Mouse (Mus musculus) macrophage (primary cell): Measurements from ENCODE around the gene Maff. TPM values are rescaled to one million over a fixed set of nuclear protein-coding genes. Genes with fewer than 3 reads are reported as not detected.

Experiments used
- H3K27ac ChIP-seq: fragments of 350-480 bp; formaldehyde crosslinking; 2 replicates; pipeline ENCODE4 v1.9.0; 2021
- H3K36me3 ChIP-seq: fragments of 350-480 bp; formaldehyde crosslinking; 2 replicates; pipeline ENCODE4 v1.9.0; 2021; ENCODE audit errors: inconsistent target
- H3K4me3 ChIP-seq: fragments of 350-480 bp; formaldehyde crosslinking; 2 replicates; pipeline ENCODE4 v1.9.0; 2021; ENCODE audit errors: inconsistent target
- H3K79me2 ChIP-seq: fragments of 350-480 bp; formaldehyde crosslinking; 2 replicates; pipeline ENCODE4 v1.9.0; 2021; ENCODE audit errors: inconsistent target
- WGBS: methylation state at CpG from one replicate; pipeline ENCODE4 v1.1.7; 2026; ENCODE audit warnings: inconsistent platforms; ENCODE audit not compliant: missing documents; 5-methylcytosine and 5-hydroxymethylcytosine counted together
- polyA plus RNA-seq: library from polyadenylated mRNA; stranded (reverse); fragments of 250-400 nt; gene quantifications from 3 replicates; pipeline ENCODE4 v1.2.4, GENCODE M21; 2018; ENCODE audit warnings: inconsistent platforms

Gene Maff
- polyA plus RNA-seq, 1 experiment from 2014 or later = 0.80 TPM

GRCm38 (mm10) chr15:79325742-79326141, 20.7 kb upstream of the Maff start:
- 85% methylated on average over 2 of the region's 3 CpGs for WGBS
- Histone ChIP-seq H3K79me2 (no peaks in the 10 kb centered on the region), H3K4me3 (no peak overlapping the region), H3K27ac (no peak overlapping the region), H3K36me3 (no peaks in the 10 kb centered on the region)

GRCm38 (mm10) chr15:79326264-79326663, 20.2 kb upstream of the Maff start:
- Histone ChIP-seq H3K36me3 (no peaks in the 10 kb centered on the region), H3K79me2 (no peaks in the 10 kb centered on the region), H3K27ac (no peak overlapping the region), H3K4me3 (no peak overlapping the region)
- 73% methylated on average over 4 of the region's 4 CpGs for WGBS

- WGBS = 20% methylated on average over 20 of the region's 20 CpGs
- no peaks in the 10 kb centered on the region for H3K36me3 ChIP-seq
- peak overlapping the region; percentile 78 for H3K27ac ChIP-seq
- peak overlapping the region; percentile 75 for H3K4me3 ChIP-seq
- no peaks in the 10 kb centered on the region for H3K79me2 ChIP-seq
Observed at GRCm38 (mm10) chr15:79326971-79327961, 19.2 kb upstream of the Maff start.

- H3K27ac ChIP-seq = peak within 1 kb of the TSS; percentile 78
- peak within 1 kb of the TSS; percentile 75 for H3K4me3 ChIP-seq
- no peaks in the 10 kb centered on the region for H3K36me3 ChIP-seq
- WGBS = 2% methylated on average over 46 of the region's 46 CpGs
- no peaks in the 10 kb centered on the region for H3K79me2 ChIP-seq
Observed at GRCm38 (mm10) chr15:79328058-79328938, 18.1 kb upstream of the Maff start, which contains the start of gene Pla2g6. TSS of gene Pla2g6 (minus strand) at chr15:79328390.

- WGBS = 87% methylated on average over 4 of the region's 4 CpGs
- Histone ChIP-seq H3K79me2 (no peaks in the 10 kb centered on the region), H3K27ac (no peak overlapping the region), H3K4me3 (no peak overlapping the region), H3K36me3 (no peaks in the 10 kb centered on the region)
Observed at GRCm38 (mm10) chr15:79328939-79329275, 17.5 kb upstream of the Maff start.

GRCm38 (mm10) chr15:79329346-79329978, 17.0 kb upstream of the Maff start:
- Histone ChIP-seq H3K79me2 (no peaks in the 10 kb centered on the region), H3K27ac (no peak overlapping the region), H3K36me3 (no peaks in the 10 kb centered on the region), H3K4me3 (no peak overlapping the region)
- WGBS = 95% methylated on average over 5 of the region's 6 CpGs

- WGBS = 95% methylated on average over 4 of the region's 6 CpGs
- no peaks in the 10 kb centered on the region for H3K36me3 ChIP-seq
- no peak overlapping the region for H3K4me3 ChIP-seq
- H3K79me2 ChIP-seq = no peaks in the 10 kb centered on the region
- no peak overlapping the region for H3K27ac ChIP-seq
Observed at GRCm38 (mm10) chr15:79329979-79330363, 16.4 kb upstream of the Maff start.

- Histone ChIP-seq H3K36me3 (no peaks in the 10 kb centered on the region), H3K79me2 (no peaks in the 10 kb centered on the region), H3K4me3 (no peak overlapping the region), H3K27ac (no peak overlapping the region)
- WGBS = 81% methylated on average over 4 of the region's 4 CpGs
Observed at GRCm38 (mm10) chr15:79330521-79330920, 15.9 kb upstream of the Maff start.

GRCm38 (mm10) chr15:79333409-79333808, 13.0 kb upstream of the Maff start:
- H3K79me2 ChIP-seq = no peaks in the 10 kb centered on the region
- H3K4me3 ChIP-seq = no peak overlapping the region
- H3K27ac ChIP-seq = no peak overlapping the region
- H3K36me3 ChIP-seq = no peaks in the 10 kb centered on the region
- 70% methylated on average over 4 of the region's 4 CpGs for WGBS

GRCm38 (mm10) chr15:79335061-79335655, 11.3 kb upstream of the Maff start:
- Histone ChIP-seq H3K79me2 (no peaks in the 10 kb centered on the region), H3K27ac (no peak overlapping the region), H3K36me3 (no peaks in the 10 kb centered on the region), H3K4me3 (no peak overlapping the region)
- WGBS = 63% methylated on average over 7 of the region's 7 CpGs

- no peak overlapping the region for H3K27ac ChIP-seq
- H3K79me2 ChIP-seq = no peaks in the 10 kb centered on the region
- no peaks in the 10 kb centered on the region for H3K36me3 ChIP-seq
- no peak overlapping the region for H3K4me3 ChIP-seq
- 42% methylated on average over 5 of the region's 5 CpGs for WGBS
Observed at GRCm38 (mm10) chr15:79338978-79339377, 7.4 kb upstream of the Maff start.

GRCm38 (mm10) chr15:79342641-79343337, 3.6 kb upstream of the Maff start:
- no peaks in the 10 kb centered on the region for H3K79me2 ChIP-seq
- 69% methylated on average over 6 of the region's 6 CpGs for WGBS
- H3K4me3 ChIP-seq = no peak overlapping the region

GRCm38 (mm10) chr15:79344627-79345026, 1.8 kb upstream of the Maff start:
- H3K79me2 ChIP-seq = no peaks in the 10 kb centered on the region
- no peaks in the 10 kb centered on the region for H3K36me3 ChIP-seq
- H3K4me3 ChIP-seq = no peak overlapping the region
- H3K27ac ChIP-seq = no peak overlapping the region
- WGBS = 85% methylated on average over 2 of the region's 4 CpGs

More at GRCm38 (mm10) chr15:79342641-79343337, 3.6 kb upstream of the Maff start:
- H3K36me3 ChIP-seq = no peaks in the 10 kb centered on the region
- H3K27ac ChIP-seq = no peak overlapping the region
